Comparison of ENCODE assay signal across 14 mouse cellular contexts in genomic region chr8:107184996-107185395, GRCm38 (mm10).
"Had no signal": no experiment of that assay in that cellular context is flagged by ENCODE, and none has a peak within 500 bp of the region (broad histone marks: within the 10 kb centered on the region; RNA-seq: fewer than 3 reads in every experiment).

No protein-coding gene starts in this region.

- H3K4me2 ChIP-seq: hindbrain, embryonic 13.5 days; limb, embryonic 12.5 days; liver, embryonic 13.5 days; neural tube, embryonic 13.5 days had no signal

- H3K27me3 ChIP-seq: hindbrain, embryonic 13.5 days; limb, embryonic 12.5 days; liver, embryonic 13.5 days; neural tube, embryonic 13.5 days had no signal

- ATAC-seq: hindbrain, postnatal 0 days; liver, postnatal 0 days had no signal

- H3K4me3 ChIP-seq: hindbrain, embryonic 13.5 days; limb, embryonic 12.5 days; liver, embryonic 13.5 days; neural tube, embryonic 13.5 days had no signal

- H3K9ac ChIP-seq: hindbrain, embryonic 13.5 days; limb, embryonic 12.5 days; liver, embryonic 13.5 days; liver, postnatal 0 days; neural tube, embryonic 13.5 days had no signal

- H3K4me1 ChIP-seq: hindbrain, embryonic 13.5 days; limb, embryonic 12.5 days; liver, embryonic 13.5 days; neural tube, embryonic 13.5 days had no signal

- DNase-seq: layer of hippocampus, adult 9-11 months; liver; liver, embryonic 13.5 days; liver, postnatal 0 days; midbrain, embryonic 14.5 days; retina, postnatal 1 day; right cerebral cortex, postnatal 4 days; spleen, adult 18-20 months; thymus, adult 2 months; thymus, postnatal 36 days had no signal

- H3K9me3 ChIP-seq: hindbrain, embryonic 13.5 days; limb, embryonic 12.5 days; liver, embryonic 13.5 days; neural tube, embryonic 13.5 days had no signal

- H3K27ac ChIP-seq: hindbrain, embryonic 13.5 days; hindbrain, postnatal 0 days; limb, embryonic 12.5 days; liver, embryonic 13.5 days; neural tube, embryonic 13.5 days had no signal
